Mouse (Mus musculus): ENCODE measurements at regions not wholly inside any gene's neighbourhood (a gene's known extent, or its start where the extent isn't known, plus 50 kb on each side); places are given as distances from the start of the nearest gene placed in this dataset.
A peak's percentile ranks its signal among the peaks of the same experiment; 100 is the strongest.
"Not testable (repeated sequence)": the region's sequence is repeated elsewhere in the genome, so short reads cannot be mapped to it uniquely, and the experiment has no call there.

DNA sequence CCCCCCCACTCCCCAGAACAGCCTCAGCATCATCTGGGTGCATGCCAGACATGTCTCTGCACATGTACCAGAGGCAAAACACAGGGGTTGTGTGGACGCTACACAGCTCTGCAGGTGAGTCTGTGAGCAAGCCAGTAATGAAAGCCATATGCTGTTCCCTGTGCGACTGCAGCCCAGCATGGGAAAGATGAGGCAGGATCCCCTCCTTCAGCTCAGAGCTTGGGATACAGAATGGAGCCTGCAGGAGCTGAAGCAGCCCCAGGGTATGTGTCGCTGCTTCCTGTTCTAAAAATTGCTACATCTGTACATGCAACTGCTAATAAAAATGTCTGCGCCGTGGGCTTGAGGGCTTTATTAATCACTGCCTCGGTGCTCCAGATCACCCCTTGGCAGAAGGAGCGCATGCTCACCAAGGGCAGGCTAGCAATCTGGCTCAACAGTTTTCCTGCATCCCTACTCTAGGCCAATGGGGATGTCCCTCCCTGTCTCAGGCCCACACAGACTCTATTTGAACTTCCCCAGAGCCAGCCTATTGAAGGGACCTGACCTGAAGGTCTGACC, 407.0 kb upstream of the Cdh5 start:
- Histone ChIP-seq H3K27ac (ENCODE audit: insufficient read depth, low read length) (no peak overlapping the region), H3K4me3 (ENCODE audit: insufficient read depth, low read length) (no peak overlapping the region), H3K4me1 (ENCODE audit: control insufficient read depth, insufficient read depth, low read length) (no peaks in the 10 kb centered on the region)
- TF ChIP-seq POLR2A (IDR thresholded peaks at IDR 0.05; ENCODE audit: low read depth, low read length) (no peak), CTCF (IDR thresholded peaks at IDR 0.05; ENCODE audit: borderline replicate concordance, insufficient read depth, low read length) (no peak)

DNA sequence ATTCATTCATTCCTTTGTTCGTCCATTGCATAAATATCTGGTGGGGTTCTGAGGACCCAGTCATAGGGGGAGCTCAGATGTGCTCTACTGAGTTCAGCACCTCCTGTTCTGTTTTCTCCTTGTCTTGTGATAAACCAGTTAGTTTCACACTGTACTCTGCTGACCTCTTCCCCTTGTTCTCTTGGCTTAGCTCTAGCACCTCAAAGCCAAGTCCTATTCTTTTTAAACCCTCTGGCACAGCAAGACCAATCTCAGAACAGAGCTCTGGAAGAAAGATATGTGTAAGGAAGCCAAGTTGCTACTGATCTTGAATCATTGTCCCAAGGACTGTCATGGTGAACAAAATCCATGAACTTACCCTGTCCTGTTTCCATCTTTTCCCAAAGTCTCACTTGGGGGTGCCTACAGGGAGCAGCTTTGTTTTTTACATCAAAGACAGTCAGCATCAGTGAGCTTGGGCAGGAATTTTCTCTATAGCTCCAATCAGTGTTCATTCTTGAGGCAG, 402.4 kb upstream of the Cdh5 start:
- TF ChIP-seq CTCF (IDR thresholded peaks at IDR 0.05; ENCODE audit: borderline replicate concordance, insufficient read depth, low read length) (no peak), POLR2A (IDR thresholded peaks at IDR 0.05; ENCODE audit: low read depth, low read length) (no peak)
- no peak overlapping the region for H3K4me3 ChIP-seq (ENCODE audit: insufficient read depth, low read length)
- no peak overlapping the region for H3K27ac ChIP-seq (ENCODE audit: insufficient read depth, low read length)
- H3K4me1 ChIP-seq (ENCODE audit: control insufficient read depth, insufficient read depth, low read length) = 0 out of 2 replicates have a peak, but pooled peaks cover 2% of the 10 kb centered on the region

DNA sequence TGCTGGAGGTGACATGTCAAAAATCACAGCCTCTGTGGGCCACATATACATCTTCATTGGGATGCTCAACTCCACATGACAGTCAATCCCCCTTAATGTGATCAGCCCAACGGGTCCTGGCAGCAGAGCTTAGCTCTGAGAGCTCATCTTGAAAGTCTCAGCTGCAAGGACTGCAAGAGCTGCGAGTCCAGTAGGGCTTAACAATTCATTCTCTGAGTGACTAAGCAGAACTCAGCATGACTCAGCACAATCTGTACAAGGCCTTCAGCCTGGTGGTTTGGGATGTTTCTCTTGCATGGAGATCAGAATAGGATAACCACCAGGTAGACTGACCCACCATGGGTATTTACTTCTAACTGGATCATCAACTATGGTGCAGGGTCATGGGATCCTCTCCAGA, 399.2 kb upstream of the Cdh5 start:
- Histone ChIP-seq H3K27ac (ENCODE audit: insufficient read depth, low read length) (no peak overlapping the region), H3K4me1 (ENCODE audit: control insufficient read depth, insufficient read depth, low read length) (0 out of 2 replicates have a peak, but pooled peaks cover 2% of the 10 kb centered on the region), H3K4me3 (ENCODE audit: insufficient read depth, low read length) (no peak overlapping the region)
- no peak for TF ChIP-seq POLR2A (IDR thresholded peaks at IDR 0.05; ENCODE audit: low read depth, low read length)
- no peak for TF ChIP-seq CTCF (IDR thresholded peaks at IDR 0.05; ENCODE audit: borderline replicate concordance, insufficient read depth, low read length)

DNA sequence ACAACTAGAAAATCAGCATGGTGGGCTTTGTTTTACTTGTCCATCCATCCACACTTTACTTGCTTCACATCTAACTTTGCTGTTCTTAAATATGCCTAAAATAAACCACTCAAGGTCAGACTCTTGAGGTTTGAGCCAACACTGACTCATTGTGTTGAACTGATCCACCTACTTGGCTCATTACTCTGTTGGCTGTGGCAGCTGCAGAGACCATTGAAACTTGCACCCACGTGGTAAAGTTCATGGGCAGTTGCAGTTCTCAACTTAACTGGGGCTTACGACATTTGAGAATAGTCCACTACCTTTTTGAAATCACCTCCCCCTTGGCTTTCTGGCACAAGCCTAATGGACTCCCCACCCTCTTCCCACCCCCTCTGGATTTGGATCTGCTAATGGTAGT, 395.3 kb upstream of the Cdh5 start:
- H3K4me3 ChIP-seq (ENCODE audit: insufficient read depth, low read length) = no peak overlapping the region
- H3K27ac ChIP-seq (ENCODE audit: insufficient read depth, low read length) = no peak overlapping the region
- TF ChIP-seq CTCF (IDR thresholded peaks at IDR 0.05; ENCODE audit: borderline replicate concordance, insufficient read depth, low read length) (no peak), POLR2A (IDR thresholded peaks at IDR 0.05; ENCODE audit: low read depth, low read length) (no peak)
- H3K4me1 ChIP-seq (ENCODE audit: control insufficient read depth, insufficient read depth, low read length) = 0 out of 2 replicates have a peak, but pooled peaks cover 2% of the 10 kb centered on the region

DNA sequence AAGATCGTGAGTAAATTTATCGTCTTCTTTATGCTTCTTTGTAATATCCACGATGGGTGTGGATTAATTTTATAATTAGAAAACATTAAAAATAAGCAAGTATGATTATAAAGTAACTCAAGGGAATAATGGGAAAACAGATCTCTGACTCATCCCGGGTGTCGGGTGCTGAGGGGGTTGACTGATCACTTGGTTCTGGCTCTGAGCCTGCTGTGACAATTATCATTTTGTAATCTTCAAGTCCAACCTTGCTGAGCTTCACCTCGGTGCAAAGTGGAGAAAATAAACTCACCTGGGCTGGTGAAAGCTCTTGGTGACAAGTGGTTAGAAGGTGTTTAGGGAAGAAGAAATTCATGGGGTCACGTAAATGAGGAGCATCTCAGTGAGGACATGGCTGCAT, 390.6 kb upstream of the Cdh5 start:
- H3K4me3 ChIP-seq (ENCODE audit: insufficient read depth, low read length); H3K4me1 ChIP-seq (ENCODE audit: control insufficient read depth, insufficient read depth, low read length); H3K27ac ChIP-seq (ENCODE audit: insufficient read depth, low read length): not testable (repeated sequence)

DNA sequence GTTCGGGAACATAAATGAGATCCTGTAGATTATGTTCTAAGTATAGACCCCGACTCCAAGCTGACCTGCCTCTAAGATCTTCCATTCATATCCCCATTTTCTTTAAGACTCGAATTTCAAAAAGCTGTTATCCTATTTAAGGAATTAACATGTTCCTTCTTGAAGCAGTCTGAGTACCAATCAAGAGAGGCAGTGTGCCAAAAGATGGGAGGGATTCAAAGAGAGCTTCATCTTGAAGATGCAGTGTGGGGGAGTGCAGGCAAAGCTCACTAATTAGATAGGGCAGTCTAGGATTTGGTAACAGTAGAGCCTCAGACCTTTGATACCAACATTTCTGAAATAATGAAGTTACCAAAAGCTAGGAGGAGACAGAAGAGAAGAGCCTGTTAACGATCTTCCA, 383.7 kb upstream of the Cdh5 start:
- TF ChIP-seq CTCF (IDR thresholded peaks at IDR 0.05; ENCODE audit: borderline replicate concordance, insufficient read depth, low read length) = no peak
- TF ChIP-seq POLR2A (IDR thresholded peaks at IDR 0.05; ENCODE audit: low read depth, low read length) = no peak
- Histone ChIP-seq H3K27ac (ENCODE audit: insufficient read depth, low read length) (no peak overlapping the region), H3K4me1 (ENCODE audit: control insufficient read depth, insufficient read depth, low read length) (no peaks in the 10 kb centered on the region), H3K4me3 (ENCODE audit: insufficient read depth, low read length) (no peak overlapping the region)

DNA sequence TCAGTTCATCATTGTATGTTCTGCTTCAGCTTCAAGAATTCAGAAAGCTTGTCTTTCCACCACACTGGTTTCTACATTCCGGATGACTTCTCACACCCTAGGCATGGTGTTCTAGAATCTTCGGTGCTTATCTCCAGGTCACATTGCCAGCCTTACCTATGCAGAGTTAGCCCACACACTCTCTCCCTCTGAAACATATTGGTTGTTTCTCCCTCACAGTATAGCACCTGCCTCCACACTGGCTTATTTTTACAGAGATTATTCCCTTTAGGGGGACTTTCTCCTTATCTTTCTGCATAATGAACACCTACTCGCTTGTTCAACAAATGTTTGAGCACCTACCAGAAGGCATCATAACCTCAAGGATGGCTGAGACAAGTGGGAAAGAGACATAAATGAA, 368.0 kb upstream of the Cdh5 start:
- TF ChIP-seq CTCF (IDR thresholded peaks at IDR 0.05; ENCODE audit: borderline replicate concordance, insufficient read depth, low read length) (no peak), POLR2A (IDR thresholded peaks at IDR 0.05; ENCODE audit: low read depth, low read length) (no peak)
- no peak overlapping the region for H3K4me3 ChIP-seq (ENCODE audit: insufficient read depth, low read length)
- peaks cover 11% of the 10 kb centered on the region for H3K4me1 ChIP-seq (ENCODE audit: control insufficient read depth, insufficient read depth, low read length)
- H3K27ac ChIP-seq (ENCODE audit: insufficient read depth, low read length) = no peak overlapping the region

DNA sequence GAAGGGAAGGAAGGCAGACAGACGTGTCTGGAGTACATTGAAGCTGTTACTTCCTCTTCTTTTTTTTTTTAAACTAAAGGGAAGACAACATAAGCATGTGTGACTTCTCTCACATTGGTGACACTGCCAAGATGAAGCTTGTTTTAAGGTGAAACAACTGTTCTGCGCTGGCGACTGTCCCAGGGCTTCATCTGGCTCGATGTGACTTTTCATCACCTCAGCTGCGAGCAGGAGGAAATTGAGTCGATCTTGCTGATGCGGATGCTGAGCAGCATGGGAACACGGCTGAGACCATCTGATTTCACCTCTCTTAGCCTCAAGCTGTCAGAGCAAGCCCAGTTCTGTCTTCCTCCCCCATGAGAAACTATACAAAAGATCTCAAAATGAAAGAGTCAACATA, 363.1 kb upstream of the Cdh5 start:
- no peak overlapping the region for H3K4me3 ChIP-seq (ENCODE audit: insufficient read depth, low read length)
- TF ChIP-seq CTCF (IDR thresholded peaks at IDR 0.05; ENCODE audit: borderline replicate concordance, insufficient read depth, low read length) (no peak), POLR2A (IDR thresholded peaks at IDR 0.05; ENCODE audit: low read depth, low read length) (no peak)
- H3K27ac ChIP-seq (ENCODE audit: insufficient read depth, low read length) = no peak overlapping the region
- H3K4me1 ChIP-seq (ENCODE audit: control insufficient read depth, insufficient read depth, low read length) = peaks cover 14% of the 10 kb centered on the region

DNA sequence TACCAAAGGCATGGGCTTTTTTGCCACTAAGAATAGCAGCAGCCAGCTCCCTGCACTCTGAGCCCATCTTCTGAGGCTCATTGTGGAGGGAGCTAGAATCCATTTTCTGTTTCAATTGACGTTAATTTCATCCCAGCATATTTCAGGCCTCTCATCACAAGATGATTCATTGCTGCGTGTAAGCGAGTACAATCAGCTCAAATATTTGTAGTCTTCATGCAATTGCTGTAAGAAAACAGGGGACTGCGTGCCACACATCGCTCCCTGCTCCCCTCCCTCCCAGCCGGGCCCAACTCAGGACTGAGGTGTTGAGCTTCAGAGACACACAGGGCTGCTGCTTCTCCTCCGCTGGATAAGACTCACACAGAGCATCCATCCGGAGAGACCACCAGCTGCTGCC, 360.0 kb upstream of the Cdh5 start:
- H3K4me3 ChIP-seq (ENCODE audit: insufficient read depth, low read length) = no peak overlapping the region
- TF ChIP-seq CTCF (IDR thresholded peaks at IDR 0.05; ENCODE audit: borderline replicate concordance, insufficient read depth, low read length) = no peak
- no peak for TF ChIP-seq POLR2A (IDR thresholded peaks at IDR 0.05; ENCODE audit: low read depth, low read length)
- peaks cover 10% of the 10 kb centered on the region; the same call in 1 of the 2 replicates for H3K4me1 ChIP-seq (ENCODE audit: control insufficient read depth, insufficient read depth, low read length)
- peak overlapping the region; percentile 80 for H3K27ac ChIP-seq (ENCODE audit: insufficient read depth, low read length)

DNA sequence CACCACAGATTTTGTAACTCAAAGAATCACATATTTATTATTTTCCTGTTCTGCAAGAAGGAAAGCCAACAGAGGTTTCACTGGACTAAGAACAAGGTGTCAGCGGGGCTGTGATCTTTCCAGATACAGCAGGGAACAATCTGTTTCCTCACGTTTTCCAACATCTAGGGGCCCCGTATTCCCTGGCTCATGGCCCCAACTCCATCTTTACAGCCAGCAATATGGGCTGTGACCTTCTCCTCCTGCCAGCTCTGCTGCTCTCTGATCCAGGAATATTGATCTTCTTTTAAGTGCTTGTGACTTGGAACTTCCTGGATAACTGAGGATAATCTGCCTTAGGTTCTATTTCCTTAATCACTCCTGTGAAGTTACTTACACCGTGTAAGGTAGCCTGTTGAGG, 352.7 kb upstream of the Cdh5 start:
- H3K4me1 ChIP-seq (ENCODE audit: control insufficient read depth, insufficient read depth, low read length) = peaks cover 6% of the 10 kb centered on the region; the same call in 1 of the 2 replicates
- H3K4me3 ChIP-seq (ENCODE audit: insufficient read depth, low read length) = no peak overlapping the region
- no peak for TF ChIP-seq POLR2A (IDR thresholded peaks at IDR 0.05; ENCODE audit: low read depth, low read length)
- no peak for TF ChIP-seq CTCF (IDR thresholded peaks at IDR 0.05; ENCODE audit: borderline replicate concordance, insufficient read depth, low read length)
- no peak overlapping the region for H3K27ac ChIP-seq (ENCODE audit: insufficient read depth, low read length)
